Mouse (Mus musculus) urinary bladder, postnatal 4 days (tissue): ENCODE data around the gene Gtpbp4.
"Not testable (repeated sequence)": the region's sequence is repeated elsewhere in the genome, so short reads cannot be mapped to it uniquely, and the experiment has no call there.

Source experiments
- DNase-seq, 2 experiments: peaks; one replicate each; pipeline ENCODE4 v3.0.0; 2021 to 2022; ENCODE audit warnings: low spot score in 2 of 2

The Gtpbp4 gene

GRCm38 (mm10) chr13:8995990-8996786 lies at the start of gene Gtpbp4:
Gene Gtpbp4, minus strand, starts transcription at chr13:8996083.
- peak; percentile 92 to 95 for DNase-seq

DNA sequence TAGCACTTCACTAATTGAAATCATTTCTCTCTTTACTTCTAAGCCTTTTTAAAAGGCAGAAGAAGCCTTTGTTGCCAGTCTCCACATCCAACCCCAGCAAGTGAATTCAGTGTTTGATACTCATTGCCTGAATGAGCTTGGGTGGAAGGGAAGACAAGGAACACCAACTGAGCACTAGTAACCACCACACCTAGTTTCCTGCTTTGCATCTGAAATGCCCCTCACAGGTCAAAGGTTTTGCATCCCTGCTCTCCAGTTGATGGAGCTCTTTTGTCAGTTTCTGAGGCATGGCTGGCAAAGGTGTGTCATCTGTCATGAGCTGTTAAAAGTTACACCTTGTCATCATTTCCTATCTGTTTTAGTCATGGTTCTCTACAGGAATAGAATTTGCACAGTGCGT lies 48.8 kb upstream of the Gtpbp4 start:
- no peak for DNase-seq

DNA sequence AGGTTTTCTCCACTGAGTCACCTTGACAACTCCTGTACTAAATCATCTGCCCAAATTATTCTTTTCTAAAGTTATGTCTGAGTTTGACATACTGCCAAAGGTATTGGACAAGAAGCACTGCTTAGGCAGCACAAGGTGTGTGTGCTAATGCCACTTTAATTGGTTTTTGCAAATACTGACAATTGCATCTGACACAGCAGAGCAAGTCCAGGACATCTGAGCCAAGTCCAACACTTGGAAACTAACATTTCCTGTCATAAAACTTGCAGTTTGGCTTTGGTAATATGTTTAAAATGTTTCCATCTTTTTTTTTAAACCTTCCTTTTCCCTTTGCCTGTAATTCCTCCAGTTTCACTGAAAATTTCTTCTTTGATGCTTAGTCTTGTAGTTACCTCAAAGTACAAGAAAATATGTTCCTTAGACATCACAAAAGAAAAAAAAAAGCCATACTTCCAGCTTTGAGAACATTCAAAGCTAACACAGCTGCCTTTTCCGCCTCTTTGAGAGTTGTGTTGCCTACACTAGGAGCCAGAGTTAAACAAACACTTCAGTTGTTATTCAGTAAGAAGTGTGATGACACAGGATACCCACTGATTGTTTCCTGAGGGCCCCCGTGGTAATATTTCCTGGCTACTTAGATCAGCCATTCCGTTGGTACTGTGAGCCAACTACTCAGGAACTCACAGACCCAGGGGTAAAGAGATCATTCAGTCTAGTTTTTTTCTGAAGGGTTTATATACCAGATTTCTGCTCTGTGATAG lies 47.6 kb upstream of the Gtpbp4 start:
- no peak for DNase-seq

DNA sequence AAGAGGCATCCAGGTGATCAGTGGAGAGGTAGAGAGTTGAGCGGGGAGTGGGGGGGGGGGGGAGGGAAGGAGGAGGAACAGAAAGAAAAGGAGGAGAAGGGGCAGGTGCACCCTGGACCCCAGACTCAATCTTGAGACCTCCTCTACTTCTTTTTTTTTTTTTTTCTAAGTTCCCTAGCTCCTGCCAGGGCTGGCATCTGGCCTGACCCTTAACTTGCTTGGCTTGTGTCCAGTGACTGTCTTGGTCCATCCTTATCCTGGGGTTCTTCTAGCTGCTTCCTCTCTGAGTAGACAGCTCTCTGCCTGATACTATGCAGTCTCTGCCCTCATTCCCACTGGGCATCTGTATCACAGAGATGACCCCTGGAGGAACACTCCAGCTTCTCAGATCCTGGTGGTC lies 44.7 kb upstream of the Gtpbp4 start:
- DNase-seq = no peak

- no peak for DNase-seq
These were observed 36.2 kb upstream of the Gtpbp4 start for GRCm38 (mm10) chr13:9031996-9032661.

GRCm38 (mm10) chr13:9030364-9030763 lies 34.5 kb upstream of the Gtpbp4 start:
- no peak for DNase-seq

DNA sequence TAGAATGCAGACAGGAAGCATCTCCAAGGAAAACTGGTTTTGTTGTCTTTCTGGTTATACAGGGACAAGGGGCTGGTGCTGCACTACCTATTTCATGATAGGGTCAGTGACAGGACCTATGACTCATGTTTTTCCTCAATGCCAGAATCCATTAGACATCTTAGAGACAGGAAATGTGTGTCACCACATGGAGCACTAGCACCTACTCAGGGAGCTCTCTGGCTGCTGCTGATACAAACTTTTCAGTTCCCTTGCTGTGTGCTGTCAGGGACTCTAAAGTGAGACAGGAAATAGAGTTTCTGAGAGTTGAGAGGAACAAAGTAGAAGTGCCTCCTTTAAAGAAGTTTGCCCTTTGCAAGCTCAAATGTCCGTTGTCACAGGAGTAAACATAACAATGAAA lies 31.4 kb upstream of the Gtpbp4 start:
- DNase-seq = no peak

DNA sequence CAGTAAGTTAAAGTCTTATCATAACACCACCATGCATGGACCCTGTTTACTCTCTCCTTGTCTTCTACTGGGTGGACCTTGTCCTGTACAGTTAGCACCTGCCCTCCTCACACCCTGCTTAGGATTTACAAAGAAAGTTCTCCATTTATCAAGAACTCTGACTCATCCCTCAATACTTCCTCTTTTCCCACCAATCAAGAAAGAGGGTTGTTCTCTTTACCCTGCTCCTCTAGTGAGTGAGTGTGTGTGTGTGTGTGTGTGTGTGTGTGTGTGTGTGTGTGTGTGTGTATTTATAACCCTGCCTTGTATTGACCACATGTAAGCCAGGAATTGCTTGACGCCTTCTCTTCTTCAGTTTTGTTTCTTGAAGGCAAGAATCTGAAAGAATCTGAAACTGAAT lies 26.7 kb upstream of the Gtpbp4 start:
- no peak for DNase-seq

DNA sequence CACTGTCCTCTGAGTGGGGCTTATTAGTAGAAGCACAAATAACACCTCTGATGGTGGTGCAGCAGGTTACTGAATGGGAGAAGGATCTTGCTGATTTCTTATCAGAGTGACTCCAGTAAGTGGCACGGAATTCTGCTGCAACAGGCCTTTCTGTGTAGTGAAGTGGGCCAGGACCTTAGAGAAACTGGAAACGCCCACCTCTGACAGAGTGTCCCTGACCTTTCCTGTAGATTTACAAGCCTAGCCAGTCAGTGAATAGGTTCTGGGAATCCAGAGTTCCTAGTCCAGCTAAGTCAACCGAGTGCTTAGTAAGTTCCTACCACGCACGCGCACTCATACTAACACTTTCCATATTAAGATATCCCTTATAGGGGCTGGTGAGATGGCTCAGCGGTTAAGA lies 25.7 kb upstream of the Gtpbp4 start:
- no peak for DNase-seq

DNA sequence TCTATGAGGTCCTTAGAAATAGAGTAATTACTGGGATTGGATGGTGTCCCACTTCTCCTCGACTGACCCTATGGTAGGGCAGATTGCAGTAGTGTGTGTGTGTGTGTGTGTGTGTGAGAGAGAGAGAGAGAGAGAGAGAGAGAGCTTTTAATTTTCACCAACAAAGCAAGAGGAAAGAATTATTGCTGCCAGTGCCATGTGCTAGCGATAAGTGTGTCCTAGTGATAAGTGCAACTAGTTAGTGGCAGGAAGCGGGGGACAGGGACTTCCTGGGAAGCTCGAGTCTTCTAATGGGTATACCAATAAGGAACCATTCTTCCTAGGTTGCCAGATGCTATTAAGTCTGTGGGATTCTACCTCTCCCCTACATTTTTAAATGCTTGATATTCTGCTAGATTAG lies 23.8 kb upstream of the Gtpbp4 start:
- DNase-seq = no peak

- DNase-seq = no peak
These were observed 23.2 kb upstream of the Gtpbp4 start for GRCm38 (mm10) chr13:9018974-9019587.

DNA sequence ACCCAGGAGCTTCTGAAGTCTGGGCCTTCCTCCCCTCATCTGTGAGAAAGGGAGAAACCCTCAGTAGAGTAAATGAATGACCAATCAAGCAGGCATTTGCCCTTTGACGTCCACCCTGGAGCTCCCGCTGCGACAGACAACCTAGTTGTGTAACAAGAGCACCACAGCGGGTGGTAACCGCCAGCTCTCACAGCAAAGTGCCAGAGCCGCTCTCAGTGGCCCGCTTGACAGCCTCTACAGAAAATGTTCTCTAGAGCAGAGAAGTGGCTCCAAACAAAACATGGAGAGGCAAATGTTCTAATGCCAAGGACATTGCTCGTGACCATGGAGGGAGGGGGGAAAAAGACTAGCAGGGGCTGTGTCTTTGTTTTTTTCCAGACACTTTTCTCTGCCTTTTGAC lies 21.3 kb upstream of the Gtpbp4 start:
- DNase-seq = no peak

DNA sequence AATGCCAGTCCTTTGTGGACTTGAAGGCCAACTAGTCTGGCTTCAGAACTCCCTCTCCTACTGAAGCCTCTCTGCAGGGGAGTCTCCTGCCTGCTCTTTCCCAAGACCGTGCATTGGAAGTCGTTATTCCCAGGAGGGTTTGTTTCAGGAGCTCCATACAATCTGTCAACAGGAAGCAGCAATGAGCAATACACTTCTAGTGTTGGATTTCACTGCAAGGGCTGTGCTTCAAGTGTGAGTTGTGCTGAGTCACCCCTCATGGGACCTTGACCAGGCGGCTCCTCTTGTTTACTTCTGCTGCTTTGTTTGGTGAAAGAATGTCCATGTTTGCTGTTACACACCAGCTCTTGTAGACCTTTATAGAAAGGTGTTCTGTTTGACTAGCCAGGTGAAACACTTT lies 18.5 kb upstream of the Gtpbp4 start:
- DNase-seq = no peak

DNA sequence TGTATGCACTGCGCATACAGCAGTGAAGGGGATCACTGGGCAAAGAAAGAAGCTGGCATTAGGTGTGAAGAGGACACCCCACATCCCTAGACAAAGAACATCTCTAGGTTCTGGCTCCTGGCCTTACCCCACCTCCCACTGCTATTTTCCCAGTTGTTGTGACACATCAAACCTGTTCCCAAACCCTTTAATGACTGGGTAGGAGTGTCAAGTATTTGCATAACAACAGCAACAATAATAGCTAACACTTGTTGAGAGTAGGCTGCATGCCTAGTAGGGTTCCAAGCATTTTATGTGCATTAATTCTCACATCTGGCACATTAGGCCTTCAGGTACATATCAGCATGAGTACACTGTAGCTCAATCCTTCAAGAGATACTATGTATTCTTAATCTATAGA lies 17.6 kb upstream of the Gtpbp4 start:
- no peak for DNase-seq

DNA sequence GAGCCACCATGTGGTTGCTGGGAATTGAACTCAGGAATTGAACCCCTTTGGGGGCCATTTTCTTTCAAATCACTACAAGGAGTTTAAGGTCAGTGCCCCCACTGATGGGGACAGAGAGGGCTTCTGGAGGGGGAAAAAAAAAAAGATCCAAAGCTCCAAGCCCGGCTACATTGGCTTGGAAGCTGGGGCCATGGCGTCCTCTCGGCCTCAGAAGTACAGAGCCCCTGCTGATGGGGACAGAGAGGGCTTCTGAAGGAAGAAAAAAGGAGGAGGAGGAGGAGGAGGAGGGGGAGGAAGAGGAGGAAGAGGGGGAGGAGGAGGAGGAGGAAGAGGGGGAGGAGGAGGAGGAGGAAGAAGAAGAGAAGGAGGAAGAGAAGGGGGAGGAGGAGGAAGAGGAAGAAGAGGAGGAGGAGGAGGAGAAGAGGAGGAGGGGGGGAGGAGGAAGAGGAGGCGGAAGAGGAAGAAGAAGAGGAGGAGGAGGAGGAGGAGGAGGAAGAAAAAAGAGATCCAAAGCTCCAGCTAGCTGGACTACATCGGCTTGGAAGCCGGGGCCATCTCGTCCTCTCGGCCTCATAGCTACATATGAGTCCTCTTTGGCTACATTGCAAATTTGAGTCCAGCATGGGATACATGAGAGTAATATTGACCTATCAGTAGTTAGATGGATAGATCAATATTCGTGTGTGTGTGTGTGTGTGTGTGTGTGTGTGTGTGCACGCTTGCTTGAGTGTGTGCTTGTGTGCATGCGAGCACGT lies 15.9 kb upstream of the Gtpbp4 start:
- peak; percentile 64 to 97 for DNase-seq

DNA sequence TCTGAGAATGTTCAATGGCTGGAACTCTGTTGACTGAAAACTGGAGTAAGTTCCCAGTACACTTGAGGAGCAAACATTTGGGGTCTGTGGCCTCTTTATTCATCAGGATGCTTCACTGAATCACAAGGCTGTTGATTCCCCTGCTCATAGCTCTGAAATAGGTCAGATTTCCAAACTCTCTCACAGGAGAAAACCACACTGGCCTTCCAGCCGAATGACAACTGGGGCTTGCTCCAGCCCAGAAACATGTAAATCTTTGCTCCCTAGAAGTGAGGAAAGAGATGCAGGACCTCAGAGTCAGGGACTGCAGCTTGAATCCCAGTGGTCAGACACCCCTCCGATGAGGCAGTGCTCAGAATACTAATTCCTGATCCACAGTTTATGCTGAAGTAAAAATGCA lies 7.4 kb upstream of the Gtpbp4 start:
- no peak for DNase-seq

DNA sequence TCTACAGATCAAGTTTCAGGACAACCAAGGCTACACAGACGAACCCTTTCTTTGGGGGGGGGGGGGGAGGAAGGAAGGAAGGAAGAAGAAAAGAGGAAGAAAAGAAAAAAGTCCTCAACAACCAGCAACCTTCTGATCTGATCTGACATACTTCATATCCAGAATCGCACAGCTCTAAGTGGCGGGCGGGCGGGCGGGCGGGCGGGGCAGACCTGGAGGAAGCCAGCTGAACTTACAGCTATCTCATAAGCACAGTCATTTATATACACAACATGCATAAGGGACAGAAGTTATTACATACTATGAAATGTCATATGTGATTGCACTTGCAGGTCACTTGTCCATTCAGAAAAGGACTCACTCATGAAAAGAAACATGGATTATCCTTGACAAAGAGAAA lies 3.6 kb upstream of the Gtpbp4 start:
- DNase-seq = no peak

DNA sequence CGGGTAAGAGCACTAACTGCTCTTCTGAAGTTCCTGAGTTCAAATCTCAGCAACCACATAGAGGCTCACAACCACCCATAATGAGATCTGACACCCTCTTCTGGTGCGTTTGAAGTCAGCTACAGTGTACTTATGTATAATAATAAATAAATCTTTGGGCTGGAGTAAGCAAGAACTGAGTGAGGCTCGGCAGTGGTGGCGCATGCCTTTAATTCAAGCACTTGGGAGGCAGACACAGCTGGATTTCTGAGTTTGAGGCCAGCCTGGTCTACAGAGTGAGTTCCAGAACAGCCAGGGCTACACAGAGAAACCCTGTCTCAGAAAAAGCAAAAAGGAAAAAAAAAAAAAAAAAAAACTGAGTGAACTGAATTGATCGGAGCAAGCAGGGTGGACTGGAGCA lies 1.3 kb upstream of the Gtpbp4 start:
- DNase-seq = not testable (repeated sequence)

GRCm38 (mm10) chr13:8995159-8995989 lies 509 bp downstream of the Gtpbp4 start:
- no peak for DNase-seq

GRCm38 (mm10) chr13:8992231-8992630 lies 3.7 kb downstream of the Gtpbp4 start:
- DNase-seq = no peak

DNA sequence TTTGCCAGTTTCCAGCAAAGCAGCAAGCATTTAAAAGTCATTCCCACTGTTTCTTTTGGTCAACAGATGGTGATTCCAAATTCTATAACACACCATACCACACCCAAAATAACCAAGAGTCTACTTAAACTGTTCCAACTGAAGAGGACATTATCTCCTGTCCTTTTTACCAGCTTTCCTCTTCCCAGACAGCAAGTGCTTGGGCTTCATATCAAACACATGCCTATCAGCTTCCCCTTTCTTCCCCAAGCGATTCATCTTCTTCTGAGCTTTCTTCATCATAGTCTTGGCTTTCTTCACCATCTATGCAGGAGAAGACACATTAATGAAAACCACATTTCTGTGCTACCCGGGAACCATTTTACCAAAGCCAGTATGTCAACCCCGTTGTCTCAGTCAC lies 22.9 kb downstream of the Gtpbp4 start:
- DNase-seq = no peak
